Mouse (Mus musculus): ENCODE data around the gene Smtnl2. TPM values are rescaled to one million over a fixed set of nuclear protein-coding genes. Genes with fewer than 3 reads are reported as not detected.

The Smtnl2 gene
- total RNA-seq, 1 experiment: 23.6 TPM

GRCm38 (mm10) chr11:72376562-72376961 is 35.0 kb downstream of the Smtnl2 start:
- H3K4me1 ChIP-seq (ENCODE audit: control insufficient read depth in 2 of 2, insufficient read depth in 2 of 2, low read length in 2 of 2, poor library complexity in 1 of 2): peaks cover 0 to 3% of the 10 kb centered on the region in 2 experiments; a peak in 1 of 4 replicates
- in situ Hi-C loops (cut with MboI; ENCODE audit: low sequenced_read_pairs in 2 of 2, unreplicated experiment in 2 of 2): no loop called here
- H3K36me3 ChIP-seq (ENCODE audit: control insufficient read depth, insufficient read depth, low read length, poor library complexity, severe bottlenecking): no peaks in the 10 kb centered on the region
- H3K27ac ChIP-seq (ENCODE audit: insufficient read depth, low read depth, low read length, poor library complexity, severe bottlenecking): no peak overlapping the region
- H3K4me3 ChIP-seq (ENCODE audit: insufficient read depth in 1 of 2, low read depth in 1 of 2, low read length in 2 of 2, poor library complexity in 1 of 2, severe bottlenecking in 1 of 2): no peak overlapping the region
- DNase-seq (ENCODE audit: low read depth, low spot score): no peak
- TF ChIP-seq ZC3H11A (IDR thresholded peaks at IDR 0.05; ENCODE audit: borderline replicate concordance, low read depth, low read length) (no peak), CHD2 (IDR thresholded peaks at IDR 0.05; ENCODE audit: low read depth, low read length) (no peak), MAFK (IDR thresholded peaks at IDR 0.05; ENCODE audit: insufficient read depth, low read depth, low read length) (no peak), ZNF384 (IDR thresholded peaks at IDR 0.05; ENCODE audit: low read depth, low read length) (no peak), HCFC1 (IDR thresholded peaks at IDR 0.05; ENCODE audit: borderline replicate concordance, insufficient read depth, low read length) (no peak)
- H3K9ac ChIP-seq (ENCODE audit: insufficient read depth, low read depth, low read length, poor library complexity, severe bottlenecking): no peak overlapping the region
- no peaks in the 10 kb centered on the region for H3K9me3 ChIP-seq (ENCODE audit: control insufficient read depth, insufficient read depth, low read depth, low read length)

DNA sequence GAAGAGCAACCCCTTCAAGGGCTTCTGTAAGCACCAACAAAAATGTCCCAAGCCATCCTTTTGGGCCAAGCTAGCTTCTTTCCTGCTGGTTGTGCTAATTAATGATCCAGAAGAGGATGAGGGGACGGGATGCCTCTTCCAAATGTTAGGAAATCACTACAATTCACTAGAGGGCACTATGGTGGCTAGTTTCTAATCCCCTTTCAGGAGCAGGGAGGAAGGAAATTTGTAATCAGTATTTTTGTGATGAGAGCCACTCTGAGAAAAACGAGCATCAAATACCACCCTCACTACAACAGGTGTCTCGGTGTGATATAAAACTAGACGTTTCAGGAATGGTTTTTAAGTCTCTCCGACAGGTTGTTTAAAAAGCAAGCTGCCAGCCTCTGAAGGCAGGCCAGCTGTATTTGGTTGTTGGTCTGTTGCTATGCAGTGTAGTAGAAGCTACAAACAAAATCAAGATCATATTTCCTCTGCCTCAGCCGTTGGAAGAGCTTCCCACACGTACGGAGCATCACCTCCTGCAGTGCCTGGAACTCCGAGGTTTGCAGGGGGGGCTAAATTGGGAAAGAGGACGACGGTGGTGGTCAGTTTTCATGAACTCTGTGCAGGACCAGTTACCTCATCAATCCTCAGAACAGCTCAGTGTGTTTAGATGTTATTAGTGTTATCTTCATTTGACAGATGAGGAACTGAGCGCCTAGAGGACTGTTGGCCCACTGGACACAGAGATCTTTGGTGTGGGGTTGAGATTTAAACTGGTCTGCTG is 41.4 kb downstream of the Smtnl2 start:
- no peak for TF ChIP-seq CHD2 (IDR thresholded peaks at IDR 0.05; ENCODE audit: low read depth, low read length)
- no peak for TF ChIP-seq MAFK (IDR thresholded peaks at IDR 0.05; ENCODE audit: insufficient read depth, low read depth, low read length)
- no peak for TF ChIP-seq ZC3H11A (IDR thresholded peaks at IDR 0.05; ENCODE audit: borderline replicate concordance, low read depth, low read length)
- Histone ChIP-seq H3K9me3 (ENCODE audit: control insufficient read depth, insufficient read depth, low read depth, low read length) (no peaks in the 10 kb centered on the region), H3K4me1 (ENCODE audit: control insufficient read depth in 2 of 2, insufficient read depth in 2 of 2, low read length in 2 of 2, poor library complexity in 1 of 2) (peaks cover 0 to 7% of the 10 kb centered on the region in 2 experiments; a peak in 3 of 4 replicates), H3K9ac (ENCODE audit: insufficient read depth, low read depth, low read length, poor library complexity, severe bottlenecking) (no peak overlapping the region), H3K27ac (ENCODE audit: insufficient read depth, low read depth, low read length, poor library complexity, severe bottlenecking) (no peak overlapping the region), H3K4me3 (ENCODE audit: insufficient read depth in 1 of 2, low read depth in 1 of 2, low read length in 2 of 2, poor library complexity in 1 of 2, severe bottlenecking in 1 of 2) (no peak overlapping the region), H3K36me3 (ENCODE audit: control insufficient read depth, insufficient read depth, low read length, poor library complexity, severe bottlenecking) (no peaks in the 10 kb centered on the region)
- in situ Hi-C loops (cut with MboI; ENCODE audit: low sequenced_read_pairs in 2 of 2, unreplicated experiment in 2 of 2): no loop called here
- no peak for DNase-seq (ENCODE audit: low read depth, low spot score)

DNA sequence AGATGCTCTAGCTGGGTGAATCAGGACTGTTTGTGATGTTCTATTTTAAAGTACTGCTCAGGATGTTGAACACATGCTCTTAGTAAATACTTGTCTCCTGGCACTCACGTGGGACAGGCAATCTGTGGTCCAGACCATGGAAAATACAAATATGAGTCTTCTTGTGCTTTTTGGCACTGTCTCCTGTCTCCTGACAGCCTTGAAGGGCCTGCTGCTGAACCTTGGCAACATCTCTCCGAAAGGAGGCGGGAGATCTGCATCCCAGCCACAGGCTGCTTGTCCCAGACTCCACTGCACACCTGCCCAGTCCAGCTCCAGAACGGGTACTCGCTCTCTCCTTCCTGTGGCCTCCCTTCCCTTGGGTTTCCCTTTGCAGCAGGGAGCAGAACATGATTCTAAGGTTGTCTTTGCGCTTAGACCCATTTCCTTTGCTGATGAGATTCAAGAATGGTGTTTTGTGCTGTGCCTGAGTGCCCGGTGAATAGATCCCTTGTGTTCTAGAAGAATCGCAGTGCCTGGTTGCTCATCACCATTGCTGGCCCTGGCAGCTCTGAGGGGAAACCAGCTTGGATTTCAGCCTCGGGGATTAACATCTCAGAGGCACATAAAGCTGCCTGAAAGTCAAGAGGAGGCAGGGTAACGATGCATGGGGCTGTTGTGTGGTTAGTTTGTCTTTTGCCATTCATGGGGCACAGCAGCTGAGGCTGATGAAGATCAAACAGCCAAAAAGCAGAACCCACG is 43.4 kb downstream of the Smtnl2 start:
- TF ChIP-seq ZNF384 (IDR thresholded peaks at IDR 0.05; ENCODE audit: low read depth, low read length) (no peak), CHD2 (IDR thresholded peaks at IDR 0.05; ENCODE audit: low read depth, low read length) (no peak), HCFC1 (IDR thresholded peaks at IDR 0.05; ENCODE audit: borderline replicate concordance, insufficient read depth, low read length) (no peak), ZC3H11A (IDR thresholded peaks at IDR 0.05; ENCODE audit: borderline replicate concordance, low read depth, low read length) (no peak)
- in situ Hi-C loops (cut with MboI; ENCODE audit: low sequenced_read_pairs in 2 of 2, unreplicated experiment in 2 of 2): no loop called here
- no peak for DNase-seq (ENCODE audit: low read depth, low spot score)
- Histone ChIP-seq H3K9ac (ENCODE audit: insufficient read depth, low read depth, low read length, poor library complexity, severe bottlenecking) (no peak overlapping the region), H3K36me3 (ENCODE audit: control insufficient read depth, insufficient read depth, low read length, poor library complexity, severe bottlenecking) (no peaks in the 10 kb centered on the region), H3K9me3 (ENCODE audit: control insufficient read depth, insufficient read depth, low read depth, low read length) (no peaks in the 10 kb centered on the region), H3K4me3 (ENCODE audit: insufficient read depth in 1 of 2, low read depth in 1 of 2, low read length in 2 of 2, poor library complexity in 1 of 2, severe bottlenecking in 1 of 2) (no peak overlapping the region), H3K4me1 (ENCODE audit: control insufficient read depth in 2 of 2, insufficient read depth in 2 of 2, low read length in 2 of 2, poor library complexity in 1 of 2) (peaks cover 0 to 7% of the 10 kb centered on the region in 2 experiments; a peak in 3 of 4 replicates), H3K27ac (ENCODE audit: insufficient read depth, low read depth, low read length, poor library complexity, severe bottlenecking) (no peak overlapping the region)

DNA sequence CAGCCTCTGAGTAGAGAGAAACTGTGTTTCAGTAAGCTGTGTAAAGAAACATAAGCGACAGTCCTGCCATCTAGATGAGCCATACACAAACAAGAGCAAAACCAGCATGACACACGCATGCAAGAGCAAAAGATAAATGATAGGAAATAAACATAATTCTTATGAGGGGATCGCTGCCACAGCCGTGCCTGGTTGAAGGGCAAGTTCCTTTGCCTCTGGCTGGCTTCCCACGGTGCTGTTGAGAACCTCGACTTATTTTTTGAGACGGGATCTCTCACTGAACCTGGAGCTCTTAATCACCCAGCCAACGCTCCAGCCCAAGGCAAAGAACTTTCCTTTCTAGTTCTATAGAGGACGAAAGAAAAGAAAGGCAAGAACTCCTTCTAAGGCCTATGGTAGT is 45.4 kb downstream of the Smtnl2 start:
- no peak for TF ChIP-seq MAFK (IDR thresholded peaks at IDR 0.05; ENCODE audit: insufficient read depth, low read depth, low read length)
- TF ChIP-seq HCFC1 (IDR thresholded peaks at IDR 0.05; ENCODE audit: borderline replicate concordance, insufficient read depth, low read length): no peak
- no peak for TF ChIP-seq ZC3H11A (IDR thresholded peaks at IDR 0.05; ENCODE audit: borderline replicate concordance, low read depth, low read length)
- no peak for TF ChIP-seq ZNF384 (IDR thresholded peaks at IDR 0.05; ENCODE audit: low read depth, low read length)
- no peak for TF ChIP-seq CHD2 (IDR thresholded peaks at IDR 0.05; ENCODE audit: low read depth, low read length)
- Histone ChIP-seq H3K9me3 (ENCODE audit: control insufficient read depth, insufficient read depth, low read depth, low read length) (no peaks in the 10 kb centered on the region), H3K36me3 (ENCODE audit: control insufficient read depth, insufficient read depth, low read length, poor library complexity, severe bottlenecking) (no peaks in the 10 kb centered on the region), H3K27ac (ENCODE audit: insufficient read depth, low read depth, low read length, poor library complexity, severe bottlenecking) (no peak overlapping the region), H3K4me3 (ENCODE audit: insufficient read depth in 1 of 2, low read depth in 1 of 2, low read length in 2 of 2, poor library complexity in 1 of 2, severe bottlenecking in 1 of 2) (no peak overlapping the region), H3K4me1 (ENCODE audit: control insufficient read depth in 2 of 2, insufficient read depth in 2 of 2, low read length in 2 of 2, poor library complexity in 1 of 2) (peaks cover 0 to 10% of the 10 kb centered on the region in 2 experiments; a peak in 3 of 4 replicates), H3K9ac (ENCODE audit: insufficient read depth, low read depth, low read length, poor library complexity, severe bottlenecking) (no peak overlapping the region)
- DNase-seq (ENCODE audit: low read depth, low spot score): no peak
- in situ Hi-C loops (cut with MboI; ENCODE audit: low sequenced_read_pairs in 2 of 2, unreplicated experiment in 2 of 2): no loop called here

Data from ES-E14 (cell line).